Mouse (Mus musculus): ENCODE data around the gene Pxmp2.

Pxmp2 gene

GRCm38 (mm10) chr5:110230780-110231461 lies 55.1 kb downstream of the Pxmp2 start, which contains the start of gene Ankle2:
Gene Ankle2, plus strand, starts transcription at chr5:110231004.
- DNase-seq (ENCODE audit: low spot score), result peak; percentile 96

GRCm38 (mm10) chr5:110230401-110230779 lies 55.6 kb downstream of the Pxmp2 start:
- no peak for DNase-seq (ENCODE audit: low spot score)

- DNase-seq (ENCODE audit: low spot score), result no peak
Measured at GRCm38 (mm10) chr5:110227336-110227883, 58.6 kb downstream of the Pxmp2 start.

GRCm38 (mm10) chr5:110225056-110225455 lies 60.9 kb downstream of the Pxmp2 start:
- DNase-seq (ENCODE audit: low spot score), result no peak
